Mouse (Mus musculus) CH12.LX (cell line): Measurements from ENCODE around the gene En1.

Experiments used
- BHLHE40 ChIP-seq: IDR thresholded peaks from 2 replicates; pipeline ENCODE4 v1.6.1; 2011; ENCODE audit warnings: mild to moderate bottlenecking, low read depth, low read length, improper control_type of control experiment
- CTCF ChIP-seq, 2 experiments: IDR thresholded peaks in 1 of 2; conservative IDR thresholded peaks in 1 of 2; 2 replicates each; pipeline ENCODE4 v1.5.1; 2011 to 2012; ENCODE audit warnings: low read depth in 2 of 2, low read length in 2 of 2, improper control_type of control experiment in 1 of 2, inconsistent platforms in 1 of 2, mild to moderate bottlenecking in 1 of 2, moderate library complexity in 1 of 2
- EP300 ChIP-seq: IDR thresholded peaks from 2 replicates; pipeline ENCODE4 v1.6.1; 2011; ENCODE audit warnings: low read length, improper control_type of control experiment
- GABPA ChIP-seq: IDR thresholded peaks from 2 replicates; pipeline ENCODE4 v1.6.1; 2012; ENCODE audit warnings: low read depth, low read length, improper control_type of control experiment, inconsistent platforms; ENCODE audit not compliant: insufficient replicate concordance
- MAFK ChIP-seq: IDR thresholded peaks from 2 replicates; pipeline ENCODE4 v1.6.1; 2011; ENCODE audit warnings: low read length, improper control_type of control experiment; ENCODE audit not compliant: insufficient replicate concordance
- MEF2A ChIP-seq: IDR thresholded peaks from 2 replicates; pipeline ENCODE4 v1.6.1; 2014; ENCODE audit warnings: low read depth, mild to moderate bottlenecking, inconsistent platforms, low read length, improper control_type of control experiment, borderline replicate concordance
- UBTF ChIP-seq: IDR thresholded peaks from 2 replicates; pipeline ENCODE4 v1.6.1; 2012; ENCODE audit warnings: low read depth, mild to moderate bottlenecking, inconsistent platforms, low read length, improper control_type of control experiment, moderate library complexity
- ZNF384 ChIP-seq: IDR thresholded peaks from 2 replicates; pipeline ENCODE4 v1.6.1; 2012; ENCODE audit warnings: low read depth, low read length, improper control_type of control experiment, inconsistent platforms

GRCm38 (mm10) chr1:120593236-120593919 is 8.8 kb upstream of the En1 start:
- TF ChIP-seq MEF2A: peak; percentile 65; the same call in 1 of the 2 replicates
- no peak for TF ChIP-seq CTCF (conservative IDR thresholded peaks at IDR 0.05 in 1 of 2, IDR thresholded peaks at IDR 0.05 in 1 of 2; ENCODE audit: low read depth in 2 of 2, low read length in 2 of 2)
- no peak for TF ChIP-seq GABPA
- no peak for TF ChIP-seq ZNF384
- TF ChIP-seq BHLHE40: peak; percentile 74
- peak; percentile 70 for TF ChIP-seq EP300
- TF ChIP-seq MAFK: no peak
- no peak for TF ChIP-seq UBTF
